Mouse (Mus musculus) embryonic facial prominence, embryonic 10.5 days (tissue): ENCODE results near the gene Arl6ip1. TPM values are rescaled to one million over a fixed set of nuclear protein-coding genes. Genes with fewer than 3 reads are reported as not detected.
A peak's percentile ranks its signal among the peaks of the same experiment; 100 is the strongest.
"Not testable (repeated sequence)": the region's sequence is repeated elsewhere in the genome, so short reads cannot be mapped to it uniquely, and the experiment has no call there.

Experiments used
- DNase-seq: peaks from one replicate; pipeline ENCODE4 v3.0.0-alpha.2; 2017; ENCODE audit warnings: low spot score
- H3K27ac ChIP-seq: fragments of 300-500 bp; sonication (generic); replicated peaks from 2 replicates; pipeline ENCODE4 v1.5.1; 2016; ENCODE audit warnings: mild to moderate bottlenecking
- H3K27me3 ChIP-seq: fragments of 300-500 bp; sonication (generic); replicated peaks from 2 replicates; pipeline ENCODE4 v1.6.1; 2016; ENCODE audit warnings: low read depth, mild to moderate bottlenecking; ENCODE audit not compliant: poor library complexity, severe bottlenecking
- H3K36me3 ChIP-seq: fragments of 300-500 bp; sonication (generic); replicated peaks from 2 replicates; pipeline ENCODE4 v1.6.1; 2016; ENCODE audit warnings: mild to moderate bottlenecking, moderate library complexity
- H3K4me1 ChIP-seq: fragments of 300-500 bp; sonication (generic); 2 replicates; pipeline ENCODE4 v1.6.1; 2016
- H3K4me3 ChIP-seq: fragments of 300-500 bp; sonication (generic); 2 replicates; pipeline ENCODE4 v1.5.1; 2016; ENCODE audit warnings: mild to moderate bottlenecking, moderate library complexity
- H3K9me3 ChIP-seq: fragments of 300-500 bp; sonication (generic); 2 replicates; pipeline ENCODE4 v1.6.1; 2016; ENCODE audit warnings: mild to moderate bottlenecking
- WGBS: fragments of 180-500 bp; shearing (Covaris S2); methylation state at CpG from one replicate; pipeline ENCODE4 v1.1.7; 2016; 5-methylcytosine and 5-hydroxymethylcytosine counted together
- polyA plus RNA-seq: library from polyadenylated mRNA; unstranded; fragments of >200 nt; fragmentation: Nextera tagmentation; extraction: Ambion mirVana; gene quantifications from 2 replicates; pipeline ENCODE4 v1.2.1, GENCODE M21; 2016

Arl6ip1 gene
- 439 and 453 TPM in 2 replicates for polyA plus RNA-seq

- peaks cover 34% of the 10 kb centered on the region for H3K4me1 ChIP-seq
- under 1% methylated on average over 39 of the region's 39 CpGs for WGBS
Observed at GRCm38 (mm10) chr7:118129430-118130041, at the start of gene Arl6ip1. TSS of gene Arl6ip1 (minus strand) at chr7:118129662.

GRCm38 (mm10) chr7:118175821-118176355, 46.4 kb upstream of the Arl6ip1 start:
- Histone ChIP-seq H3K36me3 (peaks cover 89% of the 10 kb centered on the region), H3K4me1 (no peaks in the 10 kb centered on the region), H3K27me3 (no peaks in the 10 kb centered on the region), H3K27ac (no peak overlapping the region), H3K9me3 (no peaks in the 10 kb centered on the region), H3K4me3 (no peak overlapping the region)
- WGBS: 90% methylated on average over 1 of the region's 1 CpGs
- DNase-seq: no peak

More at GRCm38 (mm10) chr7:118129430-118130041, at the start of gene Arl6ip1:
- Histone ChIP-seq H3K27ac (peak within 1 kb of the TSS; percentile 96), H3K36me3 (peaks cover 27% of the 10 kb centered on the region), H3K9me3 (no peaks in the 10 kb centered on the region), H3K27me3 (no peaks in the 10 kb centered on the region), H3K4me3 (peak within 1 kb of the TSS; percentile 74)
- peak; percentile 98 for DNase-seq

GRCm38 (mm10) chr7:118170125-118170524, 40.7 kb upstream of the Arl6ip1 start:
- H3K4me1 ChIP-seq, H3K27ac ChIP-seq, H3K4me3 ChIP-seq, DNase-seq, H3K27me3 ChIP-seq, H3K9me3 ChIP-seq: not testable (repeated sequence)
- H3K36me3 ChIP-seq: peaks cover 96% of the 10 kb centered on the region
- WGBS: 92% methylated on average over 2 of the region's 2 CpGs

- WGBS: 95% methylated on average over 8 of the region's 8 CpGs
- no peak overlapping the region for H3K4me3 ChIP-seq
- H3K36me3 ChIP-seq: peaks cover 85% of the 10 kb centered on the region
- no peak overlapping the region for H3K27ac ChIP-seq
- H3K27me3 ChIP-seq: no peaks in the 10 kb centered on the region
- no peaks in the 10 kb centered on the region for H3K9me3 ChIP-seq
- H3K4me1 ChIP-seq: no peaks in the 10 kb centered on the region
- DNase-seq: no peak
Observed at GRCm38 (mm10) chr7:118163006-118163405, 33.5 kb upstream of the Arl6ip1 start.

GRCm38 (mm10) chr7:118160121-118160520, 30.7 kb upstream of the Arl6ip1 start:
- no peak for DNase-seq
- H3K4me1 ChIP-seq: no peaks in the 10 kb centered on the region
- 95% methylated on average over 3 of the region's 3 CpGs for WGBS
- H3K27me3 ChIP-seq: no peaks in the 10 kb centered on the region
- H3K9me3 ChIP-seq: no peaks in the 10 kb centered on the region
- H3K4me3 ChIP-seq: no peak overlapping the region
- H3K36me3 ChIP-seq: peaks cover 85% of the 10 kb centered on the region
- H3K27ac ChIP-seq: no peak overlapping the region

GRCm38 (mm10) chr7:118156461-118156860, 27.0 kb upstream of the Arl6ip1 start:
- Histone ChIP-seq H3K36me3 (peaks cover 94% of the 10 kb centered on the region), H3K4me1 (no peaks in the 10 kb centered on the region), H3K9me3 (no peaks in the 10 kb centered on the region), H3K27me3 (no peaks in the 10 kb centered on the region), H3K4me3 (no peak overlapping the region), H3K27ac (no peak overlapping the region)
- no peak for DNase-seq
- WGBS: 96% methylated on average over 7 of the region's 7 CpGs

- WGBS: 92% methylated on average over 6 of the region's 6 CpGs
- H3K36me3 ChIP-seq: peaks cover 94% of the 10 kb centered on the region
- H3K27ac ChIP-seq: no peak overlapping the region
Observed at GRCm38 (mm10) chr7:118154150-118154549, 24.7 kb upstream of the Arl6ip1 start.

GRCm38 (mm10) chr7:118143602-118144001, 14.1 kb upstream of the Arl6ip1 start:
- Histone ChIP-seq H3K36me3 (peaks cover 100% of the 10 kb centered on the region), H3K4me1 (no peaks in the 10 kb centered on the region), H3K9me3 (no peaks in the 10 kb centered on the region), H3K4me3 (no peak overlapping the region), H3K27me3 (no peaks in the 10 kb centered on the region), H3K27ac (no peak overlapping the region)
- 84% methylated on average over 3 of the region's 3 CpGs for WGBS
- DNase-seq: no peak

More at GRCm38 (mm10) chr7:118154150-118154549, 24.7 kb upstream of the Arl6ip1 start:
- Histone ChIP-seq H3K27me3 (no peaks in the 10 kb centered on the region), H3K4me1 (no peaks in the 10 kb centered on the region), H3K9me3 (no peaks in the 10 kb centered on the region), H3K4me3 (no peak overlapping the region)
- DNase-seq: no peak

GRCm38 (mm10) chr7:118143123-118143522, 13.7 kb upstream of the Arl6ip1 start:
- H3K27me3 ChIP-seq: no peaks in the 10 kb centered on the region
- peaks cover 100% of the 10 kb centered on the region for H3K36me3 ChIP-seq
- H3K27ac ChIP-seq: no peak overlapping the region
- no peak for DNase-seq
- no peak overlapping the region for H3K4me3 ChIP-seq
- WGBS: 93% methylated on average over 4 of the region's 4 CpGs
- H3K4me1 ChIP-seq: no peaks in the 10 kb centered on the region
- no peaks in the 10 kb centered on the region for H3K9me3 ChIP-seq

- no peak for DNase-seq
- no peaks in the 10 kb centered on the region for H3K27me3 ChIP-seq
- 94% methylated on average over 7 of the region's 7 CpGs for WGBS
Observed at GRCm38 (mm10) chr7:118141271-118141670, 11.8 kb upstream of the Arl6ip1 start.

GRCm38 (mm10) chr7:118135128-118135527, 5.7 kb upstream of the Arl6ip1 start:
- peaks cover 62% of the 10 kb centered on the region for H3K36me3 ChIP-seq
- no peak for DNase-seq
- H3K9me3 ChIP-seq: no peaks in the 10 kb centered on the region
- 81% methylated on average over 11 of the region's 11 CpGs for WGBS
- H3K27ac ChIP-seq: no peak overlapping the region
- no peak overlapping the region for H3K4me3 ChIP-seq
- no peaks in the 10 kb centered on the region for H3K27me3 ChIP-seq
- H3K4me1 ChIP-seq: peaks cover 5% of the 10 kb centered on the region

More at GRCm38 (mm10) chr7:118141271-118141670, 11.8 kb upstream of the Arl6ip1 start:
- no peak overlapping the region for H3K27ac ChIP-seq
- no peak overlapping the region for H3K4me3 ChIP-seq
- H3K9me3 ChIP-seq: no peaks in the 10 kb centered on the region
- H3K4me1 ChIP-seq: no peaks in the 10 kb centered on the region
- peaks cover 100% of the 10 kb centered on the region for H3K36me3 ChIP-seq

GRCm38 (mm10) chr7:118128925-118129429, 485 bp downstream of the Arl6ip1 start:
- H3K27me3 ChIP-seq: no peaks in the 10 kb centered on the region
- peak overlapping the region; percentile 74 for H3K4me3 ChIP-seq
- H3K27ac ChIP-seq: peak overlapping the region; percentile 96
- peaks cover 34% of the 10 kb centered on the region for H3K4me1 ChIP-seq
- DNase-seq: no peak
- H3K36me3 ChIP-seq: peaks cover 30% of the 10 kb centered on the region
- WGBS: under 1% methylated on average over 21 of the region's 21 CpGs
- no peaks in the 10 kb centered on the region for H3K9me3 ChIP-seq
